Mouse (Mus musculus) liver, embryonic 14.5 days (tissue): ENCODE results near the gene Nle1. TPM values are rescaled to one million over a fixed set of nuclear protein-coding genes. Genes with fewer than 3 reads are reported as not detected.

Source experiments
- ATAC-seq: fragments of 200-750 bp; cut with Nextera tagmentation; 2 replicates; pipeline ENCODE4 v1.8.0; 2017; ENCODE audit warnings: moderate number of reproducible peaks, mild to moderate bottlenecking, moderate library complexity; ENCODE audit not compliant: insufficient read depth
- DNase-seq, 3 experiments: peaks; one replicate each; pipeline ENCODE4 v3.0.0-alpha.2; 2012 to 2013; ENCODE audit warnings: low read depth in 3 of 3, low spot score in 3 of 3
- H3K27ac ChIP-seq: fragments of 300-500 bp; sonication (generic); 2 replicates; pipeline ENCODE4 v1.5.1; 2014; ENCODE audit warnings: moderate library complexity, mild to moderate bottlenecking, control low read depth, inconsistent platforms
- H3K27me3 ChIP-seq: fragments of 300-500 bp; sonication (generic); 2 replicates; pipeline ENCODE4 v1.6.1; 2014; ENCODE audit warnings: mild to moderate bottlenecking, low read length, moderate library complexity; ENCODE audit not compliant: control insufficient read depth, insufficient read depth
- H3K36me3 ChIP-seq: fragments of 300-500 bp; sonication (generic); replicated peaks from 2 replicates; pipeline ENCODE4 v1.6.1; 2014; ENCODE audit warnings: low read depth; ENCODE audit not compliant: control insufficient read depth, insufficient read depth
- H3K4me1 ChIP-seq, 2 experiments: fragments of 200-500 bp in 1 of 2; fragments of 300-500 bp in 1 of 2; sonication (generic) in 1 of 2; replicated peaks; 2 replicates each; pipeline ENCODE4 v1.6.1; 2012 to 2014; ENCODE audit warnings: antibody characterized with exemption in 1 of 2, inconsistent platforms in 1 of 2, low read length in 1 of 2; ENCODE audit not compliant: control insufficient read depth in 2 of 2, insufficient read depth in 2 of 2
- H3K4me2 ChIP-seq: fragments of 300-500 bp; sonication (generic); 2 replicates; pipeline ENCODE4 v1.6.1; 2014; ENCODE audit warnings: low read depth, mild to moderate bottlenecking, control low read depth, moderate library complexity
- H3K4me3 ChIP-seq, 2 experiments: fragments of 200-500 bp in 1 of 2; fragments of 300-500 bp in 1 of 2; sonication (generic) in 1 of 2; 2 replicates each; pipeline ENCODE4 v1.5.1; 2012 to 2014; ENCODE audit warnings: low read depth in 2 of 2, low read length in 2 of 2, mild to moderate bottlenecking in 2 of 2, control low read depth in 1 of 2, inconsistent platforms in 1 of 2, moderate library complexity in 1 of 2; ENCODE audit not compliant: insufficient read depth in 1 of 2
- H3K9ac ChIP-seq: fragments of 300-500 bp; sonication (generic); replicated peaks from 2 replicates; pipeline ENCODE4 v1.6.1; 2014; ENCODE audit warnings: mild to moderate bottlenecking, control low read depth, moderate library complexity
- H3K9me3 ChIP-seq: fragments of 300-500 bp; sonication (generic); 2 replicates; pipeline ENCODE4 v1.6.1; 2016; ENCODE audit warnings: low read length, mixed read lengths; ENCODE audit not compliant: control insufficient read depth
- CTCF ChIP-seq: IDR thresholded peaks from 2 replicates; pipeline ENCODE4 v1.5.1; 2016; ENCODE audit warnings: antibody characterized with exemption, low read depth, control low read depth
- EP300 ChIP-seq: IDR thresholded peaks from 2 replicates; pipeline ENCODE4 v1.6.1; 2016; ENCODE audit warnings: antibody characterized with exemption, low read depth
- WGBS: fragments of 180-500 bp; shearing (Covaris S2); extraction: QIAGEN DNeasy Blood & Tissue Kit; methylation state at CpG from one replicate; pipeline ENCODE4 v1.1.7; 2014; ENCODE audit not compliant: insufficient replicate concordance; 5-methylcytosine and 5-hydroxymethylcytosine counted together
- polyA plus RNA-seq, 2 experiments: library from polyadenylated mRNA; depleted of rRNA in 1 of 2; stranded (reverse) in 1 of 2; unstranded in 1 of 2; fragments of >200 nt; fragmentation: Nextera tagmentation in 1 of 2; extraction: Ambion mirVana in 1 of 2; gene quantifications; 2 replicates each; pipeline versions ENCODE4 v1.2.1 to v1.2.3; 2012 to 2014

Nle1 gene
- polyA plus RNA-seq, 2 experiments, result 13.8 to 27.2 TPM

GRCm38 (mm10) chr11:82914711-82915352, 6.6 kb upstream of the Nle1 start:
- no peaks in the 10 kb centered on the region for H3K9me3 ChIP-seq
- no peaks in the 10 kb centered on the region for H3K27me3 ChIP-seq

GRCm38 (mm10) chr11:82910679-82911389, 2.6 kb upstream of the Nle1 start:
- H3K4me1 ChIP-seq, result peaks cover 0 to 3% of the 10 kb centered on the region in 2 experiments; a peak in 3 of 4 replicates
- DNase-seq (no peak), ATAC-seq (no peak)
- TF ChIP-seq CTCF (no peak), EP300 (no peak)
- H3K9me3 ChIP-seq, result no peaks in the 10 kb centered on the region
- no peak overlapping the region for H3K4me3 ChIP-seq
- no peak overlapping the region for H3K27ac ChIP-seq
- H3K36me3 ChIP-seq, result no peaks in the 10 kb centered on the region
- WGBS, result 49% methylated on average over 11 of the region's 11 CpGs
- H3K9ac ChIP-seq, result no peak overlapping the region
- no peak overlapping the region for H3K4me2 ChIP-seq
- no peaks in the 10 kb centered on the region for H3K27me3 ChIP-seq

More at GRCm38 (mm10) chr11:82914711-82915352, 6.6 kb upstream of the Nle1 start:
- no peak overlapping the region for H3K27ac ChIP-seq
- no peak for TF ChIP-seq EP300
- peak; percentile 99 for TF ChIP-seq CTCF
- no peaks in the 10 kb centered on the region for H3K36me3 ChIP-seq
- H3K4me2 ChIP-seq, result peak overlapping the region; percentile 19; the same call in 1 of the 2 replicates
- ATAC-seq, result no peak
- H3K9ac ChIP-seq, result no peak overlapping the region
- 7% methylated on average over 16 of the region's 16 CpGs for WGBS
- no peak overlapping the region for H3K4me3 ChIP-seq
- H3K4me1 ChIP-seq, result no peaks in the 10 kb centered on the region
- DNase-seq, result peak; percentile 22 to 42 (median 26)

GRCm38 (mm10) chr11:82910250-82910649, 2.0 kb upstream of the Nle1 start, which contains the start of gene Unc45b:
Gene Unc45b, plus strand, starts transcription at chr11:82910550.
- no peaks in the 10 kb centered on the region for H3K9me3 ChIP-seq
- no peaks in the 10 kb centered on the region for H3K27me3 ChIP-seq
- no peak within 1 kb of the TSS for H3K4me2 ChIP-seq
- peaks cover 0 to 3% of the 10 kb centered on the region in 2 experiments; a peak in 3 of 4 replicates for H3K4me1 ChIP-seq
- WGBS, result 65% methylated on average over 4 of the region's 4 CpGs
- H3K36me3 ChIP-seq, result no peaks in the 10 kb centered on the region
- DNase-seq, result no peak
- ATAC-seq, result no peak
- no peak within 1 kb of the TSS for H3K27ac ChIP-seq
- no peak within 1 kb of the TSS for H3K4me3 ChIP-seq
- no peak within 1 kb of the TSS for H3K9ac ChIP-seq
- no peak for TF ChIP-seq EP300

- Histone ChIP-seq H3K4me1 (peaks cover 0 to 3% of the 10 kb centered on the region in 2 experiments; a peak in 3 of 4 replicates), H3K4me2 (peak overlapping the region; percentile 82), H3K4me3 (peak overlapping the region; percentile 20 to 82; a peak in 3 of 4 replicates), H3K27me3 (no peaks in the 10 kb centered on the region), H3K9ac (peak overlapping the region; percentile 56), H3K27ac (no peak overlapping the region), H3K9me3 (no peaks in the 10 kb centered on the region), H3K36me3 (peaks cover 10% of the 10 kb centered on the region)
- ATAC-seq, result no peak
- 40% methylated on average over 10 of the region's 10 CpGs for WGBS
- TF ChIP-seq CTCF, result no peak
- no peak for TF ChIP-seq EP300
- DNase-seq, result no peak
Observed at GRCm38 (mm10) chr11:82908608-82908989, 388 bp upstream of the Nle1 start.

- WGBS, result 76% methylated on average over 5 of the region's 5 CpGs
- H3K36me3 ChIP-seq, result peaks cover 25% of the 10 kb centered on the region
- no peaks in the 10 kb centered on the region for H3K9me3 ChIP-seq
- DNase-seq, result no peak
- ATAC-seq, result no peak
- TF ChIP-seq EP300, result no peak
- no peak for TF ChIP-seq CTCF
- no peak overlapping the region for H3K9ac ChIP-seq
- H3K4me1 ChIP-seq, result peaks cover 0 to 3% of the 10 kb centered on the region in 2 experiments; a peak in 3 of 4 replicates
- no peak overlapping the region for H3K4me3 ChIP-seq
- no peaks in the 10 kb centered on the region for H3K27me3 ChIP-seq
- no peak overlapping the region for H3K27ac ChIP-seq
- H3K4me2 ChIP-seq, result no peak overlapping the region
Observed at GRCm38 (mm10) chr11:82905816-82906215, 2.4 kb downstream of the Nle1 start.
